Mouse (Mus musculus): ENCODE data around the gene Rpl29. TPM values are rescaled to one million over a fixed set of nuclear protein-coding genes. Genes with fewer than 3 reads are reported as not detected.
A peak's percentile ranks its signal among the peaks of the same experiment; 100 is the strongest.

Rpl29 gene
- total RNA-seq, 2 experiments from 2014 or later, result 480 to 518 TPM

GRCm38 (mm10) chr9:106454071-106454761, 25.0 kb downstream of the Rpl29 start:
- peak; percentile 72 for DNase-seq
- intact Hi-C loops (cut with DNase I), result no loop called here

- intact Hi-C loops (cut with DNase I), result no loop called here
- DNase-seq, result no peak
Measured at GRCm38 (mm10) chr9:106454888-106455681, 25.8 kb downstream of the Rpl29 start.

- intact Hi-C loops (cut with DNase I), result no loop called here
- DNase-seq, result peak; percentile 95
Measured at GRCm38 (mm10) chr9:106456325-106457162, 27.3 kb downstream of the Rpl29 start.

- intact Hi-C loops (cut with DNase I), result no loop called here
- DNase-seq, result no peak
Measured at GRCm38 (mm10) chr9:106457163-106457559, 27.9 kb downstream of the Rpl29 start.

- no peak for DNase-seq
- intact Hi-C loops (cut with DNase I), result no loop called here
Measured at GRCm38 (mm10) chr9:106457920-106458319, 28.7 kb downstream of the Rpl29 start.

GRCm38 (mm10) chr9:106459946-106460345, 30.7 kb downstream of the Rpl29 start:
- intact Hi-C loops (cut with DNase I), result no loop called here
- no peak for DNase-seq

- DNase-seq, result peak; percentile 52
- intact Hi-C loops (cut with DNase I), result no loop called here
Measured at GRCm38 (mm10) chr9:106460401-106461025, 31.3 kb downstream of the Rpl29 start.

GRCm38 (mm10) chr9:106461026-106461415, 31.8 kb downstream of the Rpl29 start:
- intact Hi-C loops (cut with DNase I), result no loop called here
- no peak for DNase-seq

- intact Hi-C loops (cut with DNase I), result no loop called here
- DNase-seq, result no peak
Measured at GRCm38 (mm10) chr9:106461641-106462429, 32.6 kb downstream of the Rpl29 start.

- intact Hi-C loops (cut with DNase I), result no loop called here
- DNase-seq, result no peak
Measured at GRCm38 (mm10) chr9:106462430-106462800, 33.2 kb downstream of the Rpl29 start.

- intact Hi-C loops (cut with DNase I), result no loop called here
- DNase-seq, result peak; percentile 86
Measured at GRCm38 (mm10) chr9:106463122-106464063, 34.1 kb downstream of the Rpl29 start.

- peak; percentile 90 for DNase-seq
- intact Hi-C loops (cut with DNase I), result no loop called here
Measured at GRCm38 (mm10) chr9:106464751-106465541, 35.7 kb downstream of the Rpl29 start.

- DNase-seq, result peak; percentile 95
- intact Hi-C loops (cut with DNase I), result no loop called here
Measured at GRCm38 (mm10) chr9:106465571-106466200, 36.4 kb downstream of the Rpl29 start, which contains the start of gene Gpr62. Gene Gpr62 (minus strand): TSS chr9:106465938.

- DNase-seq, result no peak
Measured at GRCm38 (mm10) chr9:106466721-106467120, 37.5 kb downstream of the Rpl29 start.

GRCm38 (mm10) chr9:106467746-106468145, 38.5 kb downstream of the Rpl29 start:
- no peak for DNase-seq
- intact Hi-C loops (cut with DNase I), result no loop called here

More at GRCm38 (mm10) chr9:106466721-106467120, 37.5 kb downstream of the Rpl29 start:
- intact Hi-C loops (cut with DNase I), result no loop called here

- no peak for DNase-seq
- intact Hi-C loops (cut with DNase I), result no loop called here
Measured at GRCm38 (mm10) chr9:106469317-106469716, 40.1 kb downstream of the Rpl29 start.

GRCm38 (mm10) chr9:106469776-106470175, 40.5 kb downstream of the Rpl29 start:
- intact Hi-C loops (cut with DNase I), result no loop called here
- DNase-seq, result no peak

All from left cerebral cortex, postnatal 4 days (tissue).